Mouse (Mus musculus): ENCODE measurements at regions not wholly inside any gene's neighbourhood (a gene's known extent, or its start where the extent isn't known, plus 50 kb on each side); places are given as distances from the start of the nearest gene placed in this dataset.
"Not testable (repeated sequence)": the region's sequence is repeated elsewhere in the genome, so short reads cannot be mapped to it uniquely, and the experiment has no call there.

- no peak for DNase-seq (ENCODE audit: low spot score in 2 of 2)
Observed at GRCm38 (mm10) chr10:46087766-46088165, 510.1 kb downstream of the Hace1 start.

GRCm38 (mm10) chr10:46100837-46101236 is 523.2 kb downstream of the Hace1 start:
- DNase-seq (ENCODE audit: low spot score in 2 of 2) = no peak

- no peak for DNase-seq (ENCODE audit: low spot score in 2 of 2)
Observed at GRCm38 (mm10) chr10:46108810-46109209, 531.2 kb downstream of the Hace1 start.

- no peak for DNase-seq (ENCODE audit: low spot score in 2 of 2)
Observed at GRCm38 (mm10) chr10:46114631-46115130, 537.1 kb downstream of the Hace1 start.

- not testable (repeated sequence) for DNase-seq (ENCODE audit: low spot score in 2 of 2)
Observed at GRCm38 (mm10) chr10:46122409-46122808, 544.8 kb downstream of the Hace1 start.

- no peak for DNase-seq (ENCODE audit: low spot score in 2 of 2)
Observed at GRCm38 (mm10) chr10:46123795-46124194, 546.2 kb downstream of the Hace1 start.

- DNase-seq (ENCODE audit: low spot score in 2 of 2) = no peak
Observed at GRCm38 (mm10) chr10:46135120-46135748, 557.6 kb downstream of the Hace1 start.

- no peak for DNase-seq (ENCODE audit: low spot score in 2 of 2)
Observed at GRCm38 (mm10) chr10:46174035-46174434, 596.4 kb downstream of the Hace1 start.

GRCm38 (mm10) chr10:46185763-46186458 is 608.3 kb downstream of the Hace1 start:
- DNase-seq (ENCODE audit: low spot score in 2 of 2) = no peak

GRCm38 (mm10) chr10:46194143-46194542 is 616.5 kb downstream of the Hace1 start:
- no peak for DNase-seq (ENCODE audit: low spot score in 2 of 2)

- DNase-seq (ENCODE audit: low spot score in 2 of 2) = no peak
Observed at GRCm38 (mm10) chr10:46226837-46227402, 649.3 kb downstream of the Hace1 start.

GRCm38 (mm10) chr10:46229608-46230007 is 652.0 kb downstream of the Hace1 start:
- no peak for DNase-seq (ENCODE audit: low spot score in 2 of 2)

GRCm38 (mm10) chr10:46235581-46235980 is 658.0 kb downstream of the Hace1 start:
- no peak for DNase-seq (ENCODE audit: low spot score in 2 of 2)

- DNase-seq (ENCODE audit: low spot score in 2 of 2) = no peak
Observed at GRCm38 (mm10) chr10:46255575-46255974, 677.9 kb downstream of the Hace1 start.

GRCm38 (mm10) chr10:46269710-46270109 is 692.1 kb downstream of the Hace1 start:
- no peak for DNase-seq (ENCODE audit: low spot score in 2 of 2)

GRCm38 (mm10) chr10:46273846-46274245 is 696.2 kb downstream of the Hace1 start:
- no peak for DNase-seq (ENCODE audit: low spot score in 2 of 2)

GRCm38 (mm10) chr10:46294290-46294689 is 716.7 kb downstream of the Hace1 start:
- DNase-seq (ENCODE audit: low spot score in 2 of 2) = no peak

GRCm38 (mm10) chr10:46298352-46298751 is 720.7 kb downstream of the Hace1 start:
- no peak for DNase-seq (ENCODE audit: low spot score in 2 of 2)

- DNase-seq (ENCODE audit: low spot score in 2 of 2) = no peak
Observed at GRCm38 (mm10) chr10:46299521-46299920, 721.9 kb downstream of the Hace1 start.

GRCm38 (mm10) chr10:46320328-46321038 is 742.9 kb downstream of the Hace1 start:
- DNase-seq (ENCODE audit: low spot score in 2 of 2) = no peak

GRCm38 (mm10) chr10:46321040-46321439 is 743.4 kb downstream of the Hace1 start:
- DNase-seq (ENCODE audit: low spot score in 2 of 2) = no peak

GRCm38 (mm10) chr10:46329052-46329451 is 751.4 kb downstream of the Hace1 start:
- no peak for DNase-seq (ENCODE audit: low spot score in 2 of 2)
